Mouse (Mus musculus) thymus, postnatal 36 days (tissue): ENCODE results near the gene Ralgps2.

Experiments used
- DNase-seq, 2 experiments: peaks; one replicate each; pipeline ENCODE4 v3.0.0; 2022; ENCODE audit warnings: mixed read lengths in 2 of 2

The Ralgps2 gene

DNA sequence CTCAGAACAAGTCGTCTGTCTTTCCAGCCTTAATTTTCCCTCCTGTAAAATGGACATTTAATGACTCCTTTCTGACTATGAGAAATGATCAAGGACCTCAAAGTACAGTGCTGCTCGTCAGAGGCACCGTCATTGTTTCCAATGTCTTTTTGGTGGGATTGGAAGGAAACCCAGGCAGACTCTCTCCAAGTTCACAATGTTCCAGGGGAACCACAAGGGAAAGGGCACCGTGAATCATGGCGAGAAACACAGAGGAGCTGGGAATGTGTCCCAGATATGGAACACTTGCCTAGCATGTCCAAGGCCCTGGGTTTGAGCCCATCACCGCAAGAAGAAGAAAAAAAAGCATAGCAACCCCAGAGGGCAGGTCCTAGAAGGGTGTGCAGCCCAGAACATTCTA is 176.1 kb downstream of the Ralgps2 start:
- DNase-seq = no peak

DNA sequence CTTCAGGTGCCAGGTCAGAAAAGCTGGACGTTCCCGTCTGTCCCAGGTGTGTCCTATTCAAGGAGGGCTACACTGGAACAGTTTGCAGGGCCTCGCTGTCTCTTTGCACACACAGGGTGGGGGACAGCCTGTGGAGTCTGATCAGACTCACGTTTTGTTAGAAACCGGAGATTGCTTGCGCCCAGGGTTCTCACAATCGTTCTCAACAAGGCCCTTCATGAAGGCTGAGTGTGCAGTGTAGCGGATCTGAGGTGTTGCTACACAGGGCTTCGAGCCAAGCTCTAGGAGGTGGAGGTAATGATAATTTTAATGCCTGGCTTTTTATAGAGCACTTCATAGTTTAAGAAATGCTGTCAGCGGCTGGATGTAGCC is 178.0 kb downstream of the Ralgps2 start:
- DNase-seq = no peak

DNA sequence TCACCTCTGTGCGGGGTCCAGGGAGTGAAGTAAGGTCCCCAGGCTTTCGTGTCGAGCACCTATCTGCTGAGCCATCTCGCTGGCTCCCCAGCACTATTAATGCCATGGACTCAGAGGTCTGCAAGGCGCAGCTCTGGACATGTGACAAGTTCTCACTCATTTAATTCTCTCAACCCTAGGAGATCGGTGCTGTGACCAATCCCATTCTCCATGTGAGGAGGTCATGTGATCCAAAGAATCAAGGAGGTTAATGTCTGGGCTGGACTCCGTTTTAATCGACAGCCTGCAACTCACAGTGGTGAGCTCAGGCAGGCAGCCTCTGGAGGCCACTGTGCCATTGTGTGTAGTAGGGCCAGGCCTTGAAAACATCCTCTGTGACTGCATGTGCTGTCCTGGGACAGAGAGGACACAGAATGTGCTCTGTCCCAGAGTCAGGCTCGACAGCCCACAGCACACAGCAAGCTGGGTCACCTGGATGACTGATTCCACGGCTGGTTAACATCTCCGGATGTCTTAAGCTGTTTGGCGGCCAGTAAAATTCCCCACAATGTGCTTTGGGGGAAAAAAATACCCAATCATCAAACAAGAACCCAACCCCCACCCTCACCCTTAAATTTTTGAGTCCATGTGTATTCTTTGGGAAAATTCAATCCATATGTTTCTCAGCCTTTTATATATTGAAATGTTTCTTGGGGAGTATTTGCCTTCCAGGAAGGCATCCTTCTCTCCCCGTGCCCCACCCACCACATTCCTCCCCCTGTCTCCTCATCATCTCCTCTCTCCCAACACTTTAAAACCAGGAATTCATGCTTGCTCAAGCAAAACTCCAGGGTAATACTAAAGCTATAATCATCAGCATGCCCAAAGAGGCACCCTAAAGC is 178.6 kb downstream of the Ralgps2 start:
- no peak for DNase-seq

DNA sequence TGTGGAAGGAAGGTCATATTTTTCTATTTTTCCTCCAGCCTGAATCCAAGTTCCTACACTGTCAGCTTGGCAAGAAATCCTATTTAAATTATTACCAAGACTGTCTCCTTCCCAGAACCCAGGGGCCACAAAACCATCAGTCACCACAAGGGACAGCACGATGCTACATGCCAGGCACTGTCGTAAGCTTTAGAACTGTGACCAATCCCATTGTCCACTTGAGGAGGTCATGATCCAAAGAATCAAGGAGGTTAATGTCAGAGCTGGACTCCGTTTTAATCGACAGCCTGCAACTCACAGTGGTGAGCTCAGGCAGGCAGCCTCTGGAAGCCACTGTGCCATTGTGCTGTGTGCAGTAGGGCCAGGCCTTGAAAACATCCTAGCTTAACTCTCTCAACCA is 181.1 kb downstream of the Ralgps2 start:
- no peak for DNase-seq

DNA sequence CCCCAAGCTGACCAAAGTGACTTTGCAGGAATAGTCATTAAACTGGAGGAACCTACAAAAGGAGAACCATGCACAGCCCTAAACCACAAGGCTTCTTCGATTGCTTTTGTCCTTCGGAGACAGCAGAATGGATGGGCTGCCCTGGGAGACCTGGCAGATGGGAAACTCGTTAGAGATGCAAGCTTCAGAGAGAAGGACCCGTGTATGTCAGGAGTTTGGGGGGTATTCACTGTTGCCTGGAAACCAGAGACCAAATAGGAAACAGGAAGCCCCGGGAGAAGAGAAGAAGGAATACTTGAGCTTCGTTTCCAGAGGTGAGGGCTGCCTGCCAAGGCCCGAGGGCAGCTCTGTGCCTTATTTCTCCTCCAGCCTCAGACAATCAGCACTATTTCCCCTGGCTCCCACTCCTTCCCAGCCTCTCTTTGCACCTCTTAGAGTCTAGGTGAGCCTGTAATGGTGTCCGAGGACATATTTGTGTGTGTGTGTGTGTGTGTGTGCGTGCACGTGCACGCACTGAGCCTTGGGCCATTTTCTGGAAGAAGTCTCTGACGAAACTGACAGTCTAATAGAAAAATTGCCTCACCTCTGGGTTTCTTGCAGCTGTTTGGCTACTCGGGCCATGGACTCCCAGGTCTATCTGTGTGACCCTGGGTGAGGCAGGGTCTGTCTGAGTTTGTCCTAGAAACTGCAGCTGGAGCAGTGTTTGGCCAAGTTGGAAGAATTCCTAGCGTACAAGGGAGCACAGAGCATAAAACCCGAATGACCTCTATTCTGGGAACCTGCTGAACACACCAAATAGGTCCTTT is 184.6 kb downstream of the Ralgps2 start:
- DNase-seq = no peak
